ENCODE assay signal across 9 mouse cellular contexts in the genomic region with DNA sequence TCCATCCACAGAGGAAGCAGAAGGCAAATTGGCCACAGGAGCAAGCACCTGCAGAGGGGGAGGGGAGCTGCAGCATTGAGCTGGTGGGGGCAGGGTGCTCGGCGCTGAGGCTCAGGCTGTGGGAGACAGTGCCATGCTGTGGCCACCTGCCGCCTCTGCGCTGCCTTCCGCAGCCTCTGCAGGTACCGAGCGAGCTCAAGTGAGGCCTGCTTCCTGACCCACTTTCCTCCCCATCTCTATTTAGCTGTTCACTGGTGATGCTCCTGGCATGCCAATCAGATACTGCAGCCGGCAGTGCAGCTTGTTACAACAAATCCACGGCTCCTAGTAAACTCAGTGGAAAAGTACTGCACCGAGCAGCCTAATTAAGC.
DNase-seq lines count a peak whose midpoint lies in the region; ATAC-seq and TF ChIP-seq lines count a peak whose summit lies in the region.
"Had no signal": no experiment of that assay in that cellular context is flagged by ENCODE, and none has a peak within 500 bp of the region (broad histone marks: within the 10 kb centered on the region; RNA-seq: fewer than 3 reads in every experiment).

No protein-coding gene starts in this region.

- H3K36me3 ChIP-seq in C2C12 (ENCODE audit: control insufficient read depth, insufficient read depth) = no peaks in the 10 kb centered on the region
- no peaks in the 10 kb centered on the region for H3K36me3 ChIP-seq in embryonic facial prominence, embryonic 11.5 days (replicated peaks; ENCODE audit: control insufficient read depth, insufficient read depth, low read depth, low read length)
- no peaks in the 10 kb centered on the region for H3K36me3 ChIP-seq in hindbrain, embryonic 16.5 days (ENCODE audit: control insufficient read depth, insufficient read depth, low read length)
- H3K36me3 ChIP-seq in midbrain, embryonic 12.5 days = no peaks in the 10 kb centered on the region
- H3K36me3 ChIP-seq in stomach, embryonic 15.5 days = no peaks in the 10 kb centered on the region

- no peaks in the 10 kb centered on the region for H3K9me3 ChIP-seq in embryonic facial prominence, embryonic 11.5 days (replicated peaks; ENCODE audit: control insufficient read depth, low read length)
- H3K9me3 ChIP-seq in hindbrain, embryonic 16.5 days (ENCODE audit: control insufficient read depth, low read length) = no peaks in the 10 kb centered on the region
- no peaks in the 10 kb centered on the region for H3K9me3 ChIP-seq in midbrain, embryonic 12.5 days
- no peaks in the 10 kb centered on the region for H3K9me3 ChIP-seq in stomach, embryonic 15.5 days
- H3K9me3 ChIP-seq: megakaryocyte, embryonic 14.5 days had no signal

- 17% methylated on average over 10 of the region's 10 CpGs for WGBS in embryonic facial prominence, embryonic 11.5 days
- WGBS in hindbrain, embryonic 16.5 days = 8% methylated on average over 10 of the region's 10 CpGs
- whole genome bisulfite sequencing in midbrain, embryonic 12.5 days = 18% methylated on average over 10 of the region's 10 CpGs
- 29% methylated on average over 10 of the region's 10 CpGs for WGBS in stomach, embryonic 15.5 days

- no peak overlapping the region for H3K4me2 ChIP-seq in embryonic facial prominence, embryonic 11.5 days (ENCODE audit: low read depth, low read length)
- H3K4me2 ChIP-seq in hindbrain, embryonic 16.5 days (ENCODE audit: low read length) = peak overlapping the region; percentile 19; the same call in 1 of the 2 replicates
- peak overlapping the region; percentile 15 for H3K4me2 ChIP-seq in midbrain, embryonic 12.5 days (replicated peaks)
- H3K4me2 ChIP-seq in stomach, embryonic 15.5 days = no peak overlapping the region

- H3ac ChIP-seq in C2C12 (ENCODE audit: control insufficient read depth, insufficient read length, low read depth) = no peak overlapping the region

- TF ChIP-seq CTCF in C2C12 (IDR thresholded peaks at IDR 0.05; ENCODE audit: control insufficient read depth, insufficient read depth, insufficient read length) = peak; percentile 36

- no peak overlapping the region for H3K27ac ChIP-seq in embryonic facial prominence, embryonic 11.5 days (replicated peaks; ENCODE audit: low read depth, low read length)
- peak overlapping the region; percentile 62 for H3K27ac ChIP-seq in hindbrain, embryonic 16.5 days (ENCODE audit: low read depth, low read length)
- H3K27ac ChIP-seq in midbrain, embryonic 12.5 days (replicated peaks) = 0 out of 2 replicates have a peak overlapping the region, but pooled peaks have one; percentile 26
- no peak overlapping the region for H3K27ac ChIP-seq in stomach, embryonic 15.5 days

- peak; percentile 54 to 77 for DNase-seq in adrenal gland, adult (ENCODE audit: inconsistent age in 2 of 2, low spot score in 1 of 2)
- peak; percentile 54 for DNase-seq in embryonic facial prominence, embryonic 11.5 days (ENCODE audit: low spot score)
- DNase-seq in layer of hippocampus, postnatal 25 days (ENCODE audit: extremely low spot score in 1 of 2, low spot score in 1 of 2) = peak; percentile 42 to 44

- no peaks in the 10 kb centered on the region for H3K27me3 ChIP-seq in C2C12 (ENCODE audit: control insufficient read depth, insufficient read depth, insufficient read length)
- no peaks in the 10 kb centered on the region for H3K27me3 ChIP-seq in embryonic facial prominence, embryonic 11.5 days (ENCODE audit: control insufficient read depth, insufficient read depth, low read length)
- no peaks in the 10 kb centered on the region for H3K27me3 ChIP-seq in hindbrain, embryonic 16.5 days (replicated peaks; ENCODE audit: control insufficient read depth, insufficient read depth, low read length)
- H3K27me3 ChIP-seq in midbrain, embryonic 12.5 days = no peaks in the 10 kb centered on the region
- no peaks in the 10 kb centered on the region for H3K27me3 ChIP-seq in stomach, embryonic 15.5 days (replicated peaks)

- ATAC-seq in embryonic facial prominence, embryonic 11.5 days (replicated peaks; ENCODE audit: insufficient number of reproducible peaks, low FRiP score, low TSS enrichment, low read depth) = no peak
- peak; percentile 93 for ATAC-seq in hindbrain, embryonic 16.5 days
- peak; percentile 90 for ATAC-seq in midbrain, embryonic 12.5 days (ENCODE audit: low FRiP score, low read depth)
- peak; percentile 75; the same call in 1 of the 2 replicates for ATAC-seq in stomach, embryonic 15.5 days (ENCODE audit: insufficient read depth, low FRiP score, low read depth)
- no peak for ATAC-seq in monocyte, adult 5-6 weeks (replicated peaks; ENCODE audit: insufficient number of reproducible peaks, low FRiP score, low TSS enrichment, poor library complexity, severe bottlenecking)

- H3K4me1 ChIP-seq in embryonic facial prominence, embryonic 11.5 days (ENCODE audit: control insufficient read depth, insufficient read depth, low read length) = no peaks in the 10 kb centered on the region
- peaks cover 25% of the 10 kb centered on the region for H3K4me1 ChIP-seq in hindbrain, embryonic 16.5 days (ENCODE audit: control insufficient read depth, insufficient read depth, low read depth, low read length)
- peaks cover 24% of the 10 kb centered on the region for H3K4me1 ChIP-seq in midbrain, embryonic 12.5 days
- no peaks in the 10 kb centered on the region for H3K4me1 ChIP-seq in stomach, embryonic 15.5 days

- H3K79me3 ChIP-seq in C2C12 (ENCODE audit: low read depth) = no peaks in the 10 kb centered on the region

- no peak overlapping the region for H3K4me3 ChIP-seq in C2C12 (ENCODE audit: insufficient read depth, poor library complexity, severe bottlenecking)
- no peak overlapping the region for H3K4me3 ChIP-seq in embryonic facial prominence, embryonic 11.5 days (ENCODE audit: low read depth, low read length)
- H3K4me3 ChIP-seq in hindbrain, embryonic 16.5 days (ENCODE audit: low read length) = no peak overlapping the region
- no peak overlapping the region for H3K4me3 ChIP-seq in midbrain, embryonic 12.5 days
- H3K4me3 ChIP-seq in stomach, embryonic 15.5 days (replicated peaks) = no peak overlapping the region
- H3K4me3 ChIP-seq: megakaryocyte, embryonic 14.5 days had no signal

- H3K9ac ChIP-seq in embryonic facial prominence, embryonic 11.5 days (replicated peaks; ENCODE audit: low read length) = no peak overlapping the region
- no peak overlapping the region for H3K9ac ChIP-seq in hindbrain, embryonic 16.5 days (ENCODE audit: low read depth, low read length)
- H3K9ac ChIP-seq in midbrain, embryonic 12.5 days (replicated peaks) = no peak overlapping the region
- H3K9ac ChIP-seq in stomach, embryonic 15.5 days = no peak overlapping the region

- no peaks in the 10 kb centered on the region for H3K79me2 ChIP-seq in C2C12 (ENCODE audit: control insufficient read depth, insufficient read depth)

TF ChIP-seq in C2C12, 6 proteins besides CTCF, POLR2A, EP300 and RAD21:
- TF ChIP-seq CEBPB (IDR thresholded peaks at IDR 0.05; ENCODE audit: low read depth) = no peak
- no peak for TF ChIP-seq MYOD1 (IDR thresholded peaks at IDR 0.05; ENCODE audit: control insufficient read depth, insufficient read length, low read depth)
- no peak for TF ChIP-seq MYOG (IDR thresholded peaks at IDR 0.05; ENCODE audit: control insufficient read depth, extremely low read depth, insufficient read length)
- no peak for TF ChIP-seq USF1 (IDR thresholded peaks at IDR 0.05; ENCODE audit: low read depth)
- TF ChIP-seq MAX (IDR thresholded peaks at IDR 0.05) = no peak
- TF ChIP-seq FOSL1 (IDR thresholded peaks at IDR 0.05; ENCODE audit: insufficient read depth, low read length, poor library complexity, severe bottlenecking) = no peak

Comparison
In these comparisons a context has a peak if more than half of its experiments do, and no peak if none do; other contexts are left out.
1. ATAC-seq: peak in hindbrain, embryonic 16.5 days (single experiment), midbrain, embryonic 12.5 days (single experiment) and stomach, embryonic 15.5 days (single experiment); none in embryonic facial prominence, embryonic 11.5 days (single experiment) and monocyte, adult 5-6 weeks (single experiment).
2. H3K27ac ChIP-seq: peak in hindbrain, embryonic 16.5 days (single experiment) and midbrain, embryonic 12.5 days (single experiment); none in embryonic facial prominence, embryonic 11.5 days (single experiment) and stomach, embryonic 15.5 days (single experiment).
3. H3K4me2 ChIP-seq: peak in hindbrain, embryonic 16.5 days (single experiment) and midbrain, embryonic 12.5 days (single experiment); none in embryonic facial prominence, embryonic 11.5 days (single experiment) and stomach, embryonic 15.5 days (single experiment).
4. Peak in every context shown above with its lines, with median percentiles within 50 percentile points of each other: DNase-seq.